Mouse (Mus musculus) stomach, embryonic 14.5 days (tissue): ENCODE measurements around the gene Hist1h2bl. TPM values are rescaled to one million over a fixed set of nuclear protein-coding genes. Genes with fewer than 3 reads are reported as not detected.
"Not testable (repeated sequence)": the region's sequence is repeated elsewhere in the genome, so short reads cannot be mapped to it uniquely, and the experiment has no call there.

Experiments
- ATAC-seq: fragments of 200-750 bp; cut with Nextera tagmentation; 2 replicates; pipeline ENCODE4 v1.8.0; 2017; ENCODE audit warnings: low read depth, moderate TSS enrichment; ENCODE audit not compliant: insufficient number of reproducible peaks, insufficient read depth, low FRiP score
- H3K27ac ChIP-seq: fragments of 300-500 bp; sonication (generic); 2 replicates; pipeline ENCODE4 v1.5.1; 2014; ENCODE audit warnings: mild to moderate bottlenecking, low read length, moderate library complexity, mixed read lengths
- H3K27me3 ChIP-seq: fragments of 300-500 bp; sonication (generic); 2 replicates; pipeline ENCODE4 v1.6.1; 2014; ENCODE audit warnings: low read length, control low read depth, mixed read lengths; ENCODE audit not compliant: control insufficient read depth, insufficient read depth
- H3K36me3 ChIP-seq: fragments of 300-500 bp; sonication (generic); 2 replicates; pipeline ENCODE4 v1.6.1; 2014; ENCODE audit warnings: mild to moderate bottlenecking, control low read depth, low read length, moderate library complexity, mixed read lengths; ENCODE audit not compliant: control insufficient read depth, insufficient read depth
- H3K4me1 ChIP-seq: fragments of 300-500 bp; sonication (generic); 2 replicates; pipeline ENCODE4 v1.6.1; 2014; ENCODE audit warnings: low read length, control low read depth, mixed read lengths; ENCODE audit not compliant: control insufficient read depth, insufficient read depth
- H3K4me2 ChIP-seq: fragments of 300-500 bp; sonication (generic); replicated peaks from 2 replicates; pipeline ENCODE4 v1.6.1; 2014; ENCODE audit warnings: low read depth, low read length, control low read depth
- H3K4me3 ChIP-seq: fragments of 300-500 bp; sonication (generic); 2 replicates; pipeline ENCODE4 v1.5.1; 2014; ENCODE audit warnings: low read depth, low read length, control low read depth
- H3K9ac ChIP-seq: fragments of 300-500 bp; sonication (generic); replicated peaks from 2 replicates; pipeline ENCODE4 v1.6.1; 2014; ENCODE audit warnings: low read depth, mild to moderate bottlenecking, control low read depth, low read length, moderate library complexity, mixed read lengths
- H3K9me3 ChIP-seq: fragments of 300-500 bp; sonication (generic); 2 replicates; pipeline ENCODE4 v1.6.1; 2016; ENCODE audit warnings: low read depth, low read length, control low read depth; ENCODE audit not compliant: control insufficient read depth
- WGBS: fragments of 180-500 bp; shearing (Covaris S2); extraction: QIAGEN DNeasy Blood & Tissue Kit; methylation state at CpG from one replicate; pipeline ENCODE4 v1.1.7; 2014; 5-methylcytosine and 5-hydroxymethylcytosine counted together
- polyA plus RNA-seq: library from polyadenylated mRNA; unstranded; fragments of >200 nt; fragmentation: Nextera tagmentation; extraction: Ambion mirVana; gene quantifications from 2 replicates; pipeline ENCODE4 v1.2.1, GENCODE M21; 2014

The Hist1h2bl gene
- polyA plus RNA-seq, 1 experiment from 2014 or later = 4.3 TPM

GRCm38 (mm10) chr13:21729544-21729943 lies 13.6 kb upstream of the Hist1h2bl start:
- WGBS = 64% methylated on average over 1 of the region's 1 CpGs
- H3K4me1 ChIP-seq = no peaks in the 10 kb centered on the region
- no peak for ATAC-seq

GRCm38 (mm10) chr13:21727948-21728572 lies 12.1 kb upstream of the Hist1h2bl start:
- 35% methylated on average over 11 of the region's 11 CpGs for WGBS
- Histone ChIP-seq H3K9me3 (no peaks in the 10 kb centered on the region), H3K27me3 (no peaks in the 10 kb centered on the region), H3K4me3 (no peak overlapping the region), H3K4me1 (no peaks in the 10 kb centered on the region; the same call in 1 of the 2 replicates), H3K4me2 (no peak overlapping the region), H3K9ac (no peak overlapping the region), H3K36me3 (no peaks in the 10 kb centered on the region), H3K27ac (no peak overlapping the region)
- ATAC-seq = no peak

More at GRCm38 (mm10) chr13:21729544-21729943, 13.6 kb upstream of the Hist1h2bl start:
- Histone ChIP-seq H3K4me2 (no peak overlapping the region), H3K4me3 (no peak overlapping the region), H3K9ac (no peak overlapping the region), H3K27me3 (no peaks in the 10 kb centered on the region), H3K27ac (no peak overlapping the region), H3K36me3 (no peaks in the 10 kb centered on the region), H3K9me3 (no peaks in the 10 kb centered on the region)

- no peak for ATAC-seq
- H3K9ac ChIP-seq = no peak overlapping the region; the same call in 1 of the 2 replicates
- peak overlapping the region; percentile 36 for H3K4me2 ChIP-seq
- 29% methylated on average over 5 of the region's 5 CpGs for WGBS
- peaks cover 13% of the 10 kb centered on the region; the same call in 1 of the 2 replicates for H3K4me1 ChIP-seq
- H3K9me3 ChIP-seq = no peaks in the 10 kb centered on the region
- no peaks in the 10 kb centered on the region for H3K36me3 ChIP-seq
- peak overlapping the region; percentile 25; the same call in 1 of the 2 replicates for H3K4me3 ChIP-seq
- peak overlapping the region; percentile 89; the same call in 1 of the 2 replicates for H3K27ac ChIP-seq
- no peaks in the 10 kb centered on the region for H3K27me3 ChIP-seq
These were observed 7.3 kb upstream of the Hist1h2bl start for GRCm38 (mm10) chr13:21722993-21723836.

GRCm38 (mm10) chr13:21722373-21722925 lies 6.5 kb upstream of the Hist1h2bl start:
- no peaks in the 10 kb centered on the region for H3K36me3 ChIP-seq
- no peaks in the 10 kb centered on the region for H3K27me3 ChIP-seq
- H3K9me3 ChIP-seq = no peaks in the 10 kb centered on the region
- peak overlapping the region; percentile 30; the same call in 1 of the 2 replicates for H3K9ac ChIP-seq
- H3K4me3 ChIP-seq = peak overlapping the region; percentile 25
- H3K4me1 ChIP-seq = peaks cover 13% of the 10 kb centered on the region; the same call in 1 of the 2 replicates
- 2% methylated on average over 11 of the region's 11 CpGs for WGBS
- peak; percentile 11; the same call in 1 of the 2 replicates for ATAC-seq
- H3K4me2 ChIP-seq = peak overlapping the region; percentile 36
- H3K27ac ChIP-seq = peak overlapping the region; percentile 89

- H3K4me3 ChIP-seq = peak within 1 kb of the TSS; percentile 39
- peak; percentile 97 for ATAC-seq
These were observed 5.9 kb upstream of the Hist1h2bl start, which contains the start of gene Hist1h2bm for GRCm38 (mm10) chr13:21721757-21722372. Hist1h2bm (plus strand) TSS chr13:21722044.

GRCm38 (mm10) chr13:21721107-21721756 lies 5.3 kb upstream of the Hist1h2bl start:
- H3K4me2 ChIP-seq = peak overlapping the region; percentile 42
- not testable (repeated sequence) for H3K36me3 ChIP-seq, H3K27me3 ChIP-seq, H3K9me3 ChIP-seq
- ATAC-seq = peak; percentile 0; the same call in 1 of the 2 replicates
- H3K27ac ChIP-seq = peak overlapping the region; percentile 82
- peak overlapping the region; percentile 36; the same call in 1 of the 2 replicates for H3K9ac ChIP-seq
- peaks cover 13% of the 10 kb centered on the region; the same call in 1 of the 2 replicates for H3K4me1 ChIP-seq
- H3K4me3 ChIP-seq = peak overlapping the region; percentile 39
- WGBS = 2% methylated on average over 19 of the region's 44 CpGs

More at GRCm38 (mm10) chr13:21721757-21722372, 5.9 kb upstream of the Hist1h2bl start, which contains the start of gene Hist1h2bm:
- H3K4me1 ChIP-seq = peaks cover 13% of the 10 kb centered on the region; the same call in 1 of the 2 replicates
- peak within 1 kb of the TSS; percentile 89 for H3K27ac ChIP-seq
- not testable (repeated sequence) for H3K36me3 ChIP-seq, H3K27me3 ChIP-seq, H3K9me3 ChIP-seq
- peak within 1 kb of the TSS; percentile 42 for H3K4me2 ChIP-seq
- H3K9ac ChIP-seq = peak within 1 kb of the TSS; percentile 36; the same call in 1 of the 2 replicates
- under 1% methylated on average over 37 of the region's 37 CpGs for WGBS

GRCm38 (mm10) chr13:21718381-21719080 lies 2.6 kb upstream of the Hist1h2bl start:
- Histone ChIP-seq H3K4me3 (peak overlapping the region; percentile 41), H3K9ac (peak overlapping the region; percentile 73), H3K4me2 (peak overlapping the region; percentile 56), H3K36me3 (no peaks in the 10 kb centered on the region), H3K4me1 (peaks cover 20% of the 10 kb centered on the region; the same call in 1 of the 2 replicates), H3K27me3 (no peaks in the 10 kb centered on the region), H3K9me3 (no peaks in the 10 kb centered on the region), H3K27ac (peak overlapping the region; percentile 88)
- ATAC-seq = no peak
- 55% methylated on average over 4 of the region's 4 CpGs for WGBS
